Mouse (Mus musculus): Measurements from ENCODE around the gene Tnp1. TPM values are rescaled to one million over a fixed set of nuclear protein-coding genes. Genes with fewer than 3 reads are reported as not detected.

The Tnp1 gene
- not detected for total RNA-seq (2023)

DNA sequence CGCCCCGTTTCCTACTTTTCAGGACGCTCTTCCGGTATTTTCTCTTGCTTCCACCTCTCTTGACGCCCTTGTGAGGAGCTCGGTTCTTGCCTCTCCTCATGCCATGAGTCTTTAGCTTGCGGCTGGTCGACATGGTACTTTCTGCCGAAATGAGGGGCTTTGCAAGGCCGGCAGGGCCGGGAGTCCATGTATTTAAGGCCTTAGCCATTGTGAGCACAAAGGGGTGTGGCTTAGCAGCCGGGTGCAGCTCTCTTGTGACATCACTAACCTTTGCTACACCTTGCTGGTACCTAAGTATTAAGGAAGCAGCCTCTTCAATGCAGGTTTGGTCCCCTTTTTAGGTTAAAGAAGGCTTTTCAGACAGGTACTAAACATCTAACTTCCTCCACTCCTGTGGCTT is at the start of gene Tnp1:
Gene Tnp1 (minus strand): TSS at position 179 of the 400 bp plus-strand sequence.

Other genes with a start within 250 kb of the Tnp1 start
- gene Igfbp2, start 191.4 kb downstream of the Tnp1 start, total RNA-seq (2023): not detected
- gene Igfbp5, start 141.0 kb downstream of the Tnp1 start, total RNA-seq (2023): 9.3 TPM

Data from CD4-positive naive resting alpha-beta T cell, adult 57 days (primary cell).